Comparison of ENCODE assay signal across 16 mouse cellular contexts in genomic region chrX:23822885-23823284, GRCm38 (mm10). TPM values are rescaled to one million over a fixed set of nuclear protein-coding genes. Genes with fewer than 3 reads are reported as not detected.
DNase-seq lines count a peak whose midpoint lies in the region; TF ChIP-seq lines count a peak whose summit lies in the region.
"Not testable (repeated sequence)": the region's sequence is repeated elsewhere in the genome, so short reads cannot be mapped to it uniquely, and the experiment has no call there.
"Had no signal": no experiment of that assay in that cellular context is flagged by ENCODE, and none has a peak within 500 bp of the region (broad histone marks: within the 10 kb centered on the region; RNA-seq: fewer than 3 reads in every experiment).

No protein-coding gene starts in this region.

- H3K79me2 ChIP-seq in MEL (ENCODE audit: control insufficient read depth, insufficient read depth, low read length, poor library complexity), result not testable (repeated sequence)

- TF ChIP-seq RAD21 in MEL (IDR thresholded peaks at IDR 0.05; ENCODE audit: low read depth, low read length), result not testable (repeated sequence)

- peak overlapping the region; percentile 84 for H3K9ac ChIP-seq in MEL (ENCODE audit: control insufficient read depth, low read depth, low read length, poor library complexity, severe bottlenecking)

- H3K27ac ChIP-seq in MEL (ENCODE audit: control insufficient read depth, low read depth, low read length), result peak overlapping the region; percentile 52

- not testable (repeated sequence) for TF ChIP-seq POLR2A in MEL (IDR thresholded peaks at IDR 0.05; ENCODE audit: control insufficient read depth in 1 of 2, insufficient read depth in 1 of 2, low read depth in 1 of 2, low read length in 2 of 2, poor library complexity in 1 of 2)

- peaks cover 0 to 11% of the 10 kb centered on the region in 2 experiments; a peak in 3 of 4 replicates for H3K4me1 ChIP-seq in MEL (ENCODE audit: control insufficient read depth in 1 of 2, insufficient read depth in 2 of 2, low read length in 2 of 2)

- not testable (repeated sequence) for TF ChIP-seq CTCF in MEL (IDR thresholded peaks at IDR 0.05 in 2 of 3, conservative IDR thresholded peaks at IDR 0.05 in 1 of 3; ENCODE audit: control insufficient read depth in 1 of 3, insufficient read depth in 1 of 3, low read depth in 2 of 3, low read length in 3 of 3, poor library complexity in 1 of 3, severe bottlenecking in 1 of 3)

- H3K4me3 ChIP-seq in MEL (ENCODE audit: control insufficient read depth in 1 of 2, insufficient read depth in 1 of 2, low read depth in 2 of 2, low read length in 2 of 2), result peak overlapping the region; percentile 81 to 96

- DNase-seq in CD4-positive helper T cell, adult 2 months (ENCODE audit: low read depth, low spot score), result peak; percentile 27
- peak; percentile 58 for DNase-seq in MEL (ENCODE audit: low read depth, low spot score)

- H3K9me3 ChIP-seq in MEL (replicated peaks; ENCODE audit: insufficient read depth, low read length), result not testable (repeated sequence)

- H3K27me3 ChIP-seq in MEL (ENCODE audit: control insufficient read depth in 1 of 2, insufficient read depth in 2 of 2, low read length in 2 of 2), result not testable (repeated sequence)

- not testable (repeated sequence) for H3K36me3 ChIP-seq in MEL (ENCODE audit: control insufficient read depth in 1 of 2, insufficient read depth in 2 of 2, low read length in 2 of 2)

- TF ChIP-seq EP300 in MEL (IDR thresholded peaks at IDR 0.05; ENCODE audit: low read depth in 1 of 2, low read length in 2 of 2), result peak in 1 of 2 experiments; percentile 54; a peak in 3 of 4 replicates

TF ChIP-seq in MEL, 35 proteins besides CTCF, POLR2A, EP300 and RAD21:
- TF ChIP-seq TCF12 (IDR thresholded peaks at IDR 0.05; ENCODE audit: low read depth, low read length) (peak; percentile 45; the same call in 1 of the 2 replicates), GATA1 (IDR thresholded peaks at IDR 0.05; ENCODE audit: low read depth, low read length) (peak; percentile 65; the same call in 1 of the 2 replicates), JUND (IDR thresholded peaks at IDR 0.05; ENCODE audit: low read depth, low read length) (peak; percentile 85), ETS1 (IDR thresholded peaks at IDR 0.05; ENCODE audit: low read depth, low read length) (peak; percentile 85), ZNF384 (IDR thresholded peaks at IDR 0.05; ENCODE audit: low read depth, low read length) (0 out of 2 replicates have a peak, but pooled peaks have one; percentile 11)

RNA-seq across cellular contexts. Expression of gene Gm4907, which starts 59.5 kb away (rescaled TPM):
- not detected in 2 replicates for total RNA-seq in MEL (2012; rRNA removed)
- not detected for polyA plus RNA-seq in MEL (2012; ENCODE audit: insufficient read depth in 1 of 2, insufficient read length in 2 of 2, low read depth in 1 of 2, low replicate concordance in 2 of 2, missing spikeins in 1 of 2)
- total RNA-seq: adrenal gland, adult 18-20 months; adrenal gland, adult 2 months; adrenal gland, adult 8-10 months; adrenal gland, postnatal 10 days; adrenal gland, postnatal 14 days; adrenal gland, postnatal 25 days; adrenal gland, postnatal 36 days; adrenal gland, postnatal 4 days; ES-E14; G1E had no signal
- polyA plus RNA-seq: activated CD4-positive, CD25-positive, alpha-beta regulatory T cell, adult 4 months; adrenal gland, adult 2 months; brain, embryonic 14.5 days; CD4-positive, CD25-positive, alpha-beta regulatory T cell, adult 4 months; cerebellum, adult 2 months; G1E had no signal
